Mouse (Mus musculus): Measurements from ENCODE around the gene Mycl.

Mycl gene

DNA sequence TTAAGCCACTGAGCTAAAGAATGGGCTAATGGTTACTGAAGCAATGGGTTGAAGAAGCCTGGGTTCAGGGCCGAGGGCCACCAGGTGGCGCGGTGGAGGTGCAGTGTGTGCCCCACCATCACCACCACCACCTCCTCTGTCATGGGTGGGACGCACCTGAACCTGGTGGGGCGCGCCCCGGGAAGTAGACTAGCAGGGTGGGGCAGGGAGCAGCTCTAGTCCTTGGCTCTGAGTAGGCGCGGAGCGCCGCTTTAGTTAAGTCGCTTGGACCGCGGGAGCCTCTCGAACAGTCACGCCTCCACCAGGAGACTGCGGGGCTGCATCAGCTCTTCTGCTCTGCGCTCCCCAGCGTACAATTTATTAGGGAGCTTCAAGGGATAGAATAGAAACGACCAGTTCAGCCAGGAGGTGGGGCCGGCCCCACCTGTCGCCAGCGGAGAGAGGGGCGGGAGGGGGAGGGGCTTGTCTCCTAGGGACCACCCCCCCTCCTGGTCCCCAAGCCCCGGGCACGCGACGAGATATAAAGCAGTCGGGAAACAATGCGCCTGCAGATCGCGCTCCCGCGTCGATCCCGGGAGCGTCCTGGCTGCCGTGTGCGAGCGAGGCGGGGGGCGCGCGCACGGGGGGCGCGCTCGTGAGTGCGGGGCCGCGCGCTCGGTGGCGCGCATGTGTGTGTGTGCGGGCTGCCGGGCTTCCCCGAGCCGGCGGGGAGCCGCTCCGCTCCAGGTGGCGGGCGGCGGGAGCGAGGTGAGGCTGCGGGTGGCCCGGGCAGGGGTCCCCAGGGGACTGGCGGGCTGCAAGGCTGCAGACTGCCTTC, at the start of gene Mycl:
TSS of gene Mycl (plus strand) at position 249 of the 817 bp plus-strand sequence.
- DNase-seq (ENCODE audit: low spot score in 2 of 2): peak; percentile 77 to 91

- DNase-seq (ENCODE audit: low spot score in 2 of 2): no peak
Measured at GRCm38 (mm10) chr4:122947223-122947622, 48.2 kb upstream of the Mycl start.

DNA sequence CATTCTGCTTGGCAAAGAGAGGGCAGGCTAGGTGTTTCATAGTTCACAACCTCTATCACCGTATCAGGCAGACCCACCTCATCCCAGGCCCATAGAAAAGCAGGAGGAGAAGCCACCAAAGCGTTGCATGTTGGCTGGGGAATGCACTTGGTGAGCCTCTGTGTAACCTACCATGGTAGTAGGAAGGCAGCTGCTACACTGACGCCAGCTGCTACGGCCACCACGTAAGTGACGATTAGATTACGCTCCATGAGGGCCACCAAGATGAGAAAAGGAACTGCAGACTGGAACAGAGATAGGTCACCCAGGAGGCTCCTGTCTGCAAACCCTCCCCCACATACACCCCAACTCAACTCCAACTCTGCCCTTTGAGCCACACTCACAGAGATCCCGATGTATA, 46.4 kb upstream of the Mycl start:
- DNase-seq (ENCODE audit: low spot score in 2 of 2): no peak

- DNase-seq (ENCODE audit: low spot score in 2 of 2): no peak
Measured at GRCm38 (mm10) chr4:122954680-122955411, 40.6 kb upstream of the Mycl start.

DNA sequence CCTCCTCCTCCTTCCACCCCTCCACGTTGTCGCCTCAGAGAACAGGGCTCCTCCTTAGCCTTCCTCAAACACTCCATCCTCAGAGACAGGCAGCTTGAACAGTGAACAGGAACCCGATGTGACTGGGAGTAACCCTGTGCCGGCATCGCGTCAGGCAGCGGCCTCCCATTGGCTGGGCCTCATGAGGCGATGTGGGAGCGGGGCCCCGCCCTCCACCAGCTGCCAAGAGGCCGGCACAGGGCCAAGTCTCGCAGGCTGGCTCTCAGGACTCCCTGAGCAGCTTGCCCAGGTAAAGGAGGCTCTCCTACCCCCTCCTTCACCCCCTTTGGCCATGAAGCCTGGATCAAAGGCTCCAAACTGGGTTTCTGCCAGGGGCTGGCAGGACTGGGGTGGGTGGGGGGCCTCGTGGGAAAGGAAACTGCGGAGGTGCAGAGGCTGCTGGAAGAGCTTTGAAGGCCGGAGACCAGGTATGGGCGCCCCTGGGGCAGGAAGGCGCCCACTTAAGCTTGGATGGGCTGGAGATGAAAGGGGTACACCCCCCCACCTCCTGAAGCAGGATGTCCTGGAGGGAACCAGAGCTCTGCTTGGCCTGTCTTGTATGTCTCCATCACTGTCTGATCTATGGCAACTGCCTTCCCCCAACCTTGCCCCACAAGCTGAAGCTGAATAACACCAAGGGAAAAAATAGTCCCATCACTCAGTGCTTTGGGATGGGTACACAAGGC, 39.9 kb upstream of the Mycl start:
- peak; percentile 84 to 86 for DNase-seq (ENCODE audit: low spot score in 2 of 2)

- no peak for DNase-seq (ENCODE audit: low spot score in 2 of 2)
Measured at GRCm38 (mm10) chr4:122956301-122956700, 39.2 kb upstream of the Mycl start.

DNA sequence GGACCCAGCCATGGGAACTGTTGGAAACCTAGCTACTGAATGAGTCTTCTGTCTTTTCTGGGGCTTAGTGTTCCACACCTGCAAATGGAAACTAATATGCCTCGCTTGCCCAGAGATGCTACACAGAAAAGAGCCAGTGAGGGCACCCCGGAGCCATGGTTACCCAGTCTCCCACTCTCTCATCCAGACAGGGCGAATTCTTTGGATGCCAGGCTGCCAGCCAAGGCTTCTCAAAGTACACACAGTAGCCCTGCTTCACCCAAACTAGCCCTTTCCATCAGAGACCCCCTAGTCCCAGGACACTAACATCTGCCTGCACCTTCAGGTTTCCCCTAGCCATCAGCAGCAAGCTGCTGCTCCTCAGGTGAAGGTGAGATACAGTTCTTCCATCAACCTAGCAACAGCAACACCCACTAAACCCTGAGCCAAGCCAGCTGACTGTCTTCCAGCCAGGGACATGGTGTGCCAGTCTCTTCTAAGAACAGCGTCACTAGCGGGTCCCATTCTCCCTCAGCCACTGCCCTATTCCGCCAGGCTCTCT, 36.9 kb upstream of the Mycl start:
- DNase-seq (ENCODE audit: low spot score in 2 of 2): no peak

DNA sequence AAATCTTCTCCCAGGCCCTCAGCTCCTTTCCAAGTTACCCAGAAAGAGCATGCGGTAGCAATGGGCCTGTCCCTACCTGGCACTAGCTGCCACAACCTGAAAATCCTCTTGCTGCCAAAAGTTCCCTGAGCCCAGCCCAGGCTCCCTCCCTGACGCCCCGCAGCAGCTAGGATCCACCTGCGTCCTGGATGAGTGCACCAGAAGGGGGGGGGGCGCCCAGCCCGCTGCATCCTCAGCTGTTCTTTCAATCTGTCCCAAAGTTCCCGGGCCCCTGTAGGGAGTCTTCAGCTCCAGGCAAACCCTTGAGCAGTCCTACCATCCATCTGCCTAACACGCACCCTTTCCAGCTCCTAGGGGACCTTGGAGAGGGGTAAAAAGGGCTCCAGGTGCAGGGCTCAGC, 35.6 kb upstream of the Mycl start:
- no peak for DNase-seq (ENCODE audit: low spot score in 2 of 2)

DNA sequence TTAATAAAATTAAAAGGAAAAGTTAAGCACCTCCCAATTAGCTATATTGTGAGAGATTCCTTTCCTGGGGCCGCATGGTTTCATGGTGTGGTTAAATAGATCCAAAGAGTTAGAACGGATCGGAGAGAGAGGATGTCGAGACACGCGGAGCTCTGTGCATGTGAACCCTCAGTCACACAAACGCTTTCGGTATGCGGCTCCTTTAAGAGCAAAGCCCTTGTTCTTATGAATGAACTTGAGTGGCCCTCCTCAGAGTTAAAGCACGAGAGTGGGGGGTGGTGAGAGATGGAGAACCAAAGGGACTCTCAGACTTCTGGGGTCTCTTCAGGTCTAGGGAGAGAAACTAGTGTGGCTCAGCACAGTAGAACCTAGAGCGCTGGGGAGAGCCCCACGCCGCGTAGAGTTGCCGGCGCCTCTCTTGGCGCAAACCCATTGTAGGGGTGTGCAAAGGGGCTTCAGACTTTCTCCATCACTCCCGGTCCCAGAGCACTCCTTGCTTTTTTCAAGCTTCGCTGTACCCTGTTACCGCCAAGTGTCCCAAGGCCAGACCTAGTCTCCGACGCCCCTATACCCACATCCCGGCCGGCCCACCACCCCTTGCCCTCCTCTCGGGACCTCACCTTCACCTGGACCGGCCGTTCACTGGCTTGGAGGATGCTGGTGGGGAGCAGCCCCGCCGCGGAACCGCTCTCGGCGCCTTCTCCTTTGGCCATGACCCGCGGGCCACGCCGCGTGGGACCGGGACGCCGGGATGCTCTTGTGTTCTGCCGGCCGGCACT, 34.9 kb upstream of the Mycl start:
- DNase-seq (ENCODE audit: low spot score in 2 of 2): peak in 1 of 2 experiments; percentile 23

GRCm38 (mm10) chr4:122961100-122961567, 34.3 kb upstream of the Mycl start, which contains the start of gene Mfsd2a:
Gene Mfsd2a (minus strand): TSS chr4:122961188.
- DNase-seq (ENCODE audit: low spot score in 2 of 2): peak; percentile 39 to 44

DNA sequence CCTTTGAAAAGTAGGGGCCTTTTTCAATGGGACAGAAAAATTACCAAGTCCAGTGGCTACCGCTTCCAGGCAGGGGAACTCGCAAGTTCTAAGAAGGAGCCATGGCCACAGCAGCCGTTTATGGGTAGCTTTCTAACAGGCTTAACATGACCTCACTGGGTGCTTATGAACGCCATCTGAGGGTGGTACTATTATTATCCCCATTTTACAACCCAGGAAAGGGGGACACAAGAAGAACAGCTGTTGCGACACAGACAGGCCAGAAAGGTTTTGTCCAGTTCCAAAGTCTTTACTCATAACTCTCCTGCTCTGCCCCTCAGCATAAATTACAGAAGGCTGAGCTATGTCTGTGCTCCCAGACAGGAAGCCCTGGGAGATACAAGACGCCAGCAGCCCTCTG, 33.9 kb upstream of the Mycl start:
- no peak for DNase-seq (ENCODE audit: low spot score in 2 of 2)

- no peak for DNase-seq (ENCODE audit: low spot score in 2 of 2)
Measured at GRCm38 (mm10) chr4:122962751-122963150, 32.7 kb upstream of the Mycl start.

DNA sequence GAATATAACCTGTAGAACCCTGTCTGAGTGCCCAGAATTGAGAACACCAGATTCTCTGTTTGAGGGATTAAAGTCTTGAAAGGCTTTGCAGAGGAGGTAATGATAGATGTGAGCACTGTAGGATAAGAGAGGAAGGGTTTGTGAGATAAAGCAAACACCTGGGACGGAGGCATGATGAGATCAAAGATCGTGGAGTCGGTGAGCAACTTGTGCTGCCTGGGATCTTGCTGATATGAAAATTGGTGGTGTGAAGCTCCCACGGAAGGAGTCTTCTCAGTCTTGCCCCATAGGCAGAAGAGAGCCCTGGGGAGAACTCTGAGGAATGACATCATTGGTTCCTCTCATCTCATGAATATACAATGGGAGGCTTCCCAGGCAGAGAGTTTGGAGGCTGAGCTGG, 27.3 kb upstream of the Mycl start:
- peak; percentile 23 to 26 for DNase-seq (ENCODE audit: low spot score in 2 of 2)

GRCm38 (mm10) chr4:122971191-122971590, 24.3 kb upstream of the Mycl start:
- no peak for DNase-seq (ENCODE audit: low spot score in 2 of 2)

- no peak for DNase-seq (ENCODE audit: low spot score in 2 of 2)
Measured at GRCm38 (mm10) chr4:122971646-122972045, 23.8 kb upstream of the Mycl start.

DNA sequence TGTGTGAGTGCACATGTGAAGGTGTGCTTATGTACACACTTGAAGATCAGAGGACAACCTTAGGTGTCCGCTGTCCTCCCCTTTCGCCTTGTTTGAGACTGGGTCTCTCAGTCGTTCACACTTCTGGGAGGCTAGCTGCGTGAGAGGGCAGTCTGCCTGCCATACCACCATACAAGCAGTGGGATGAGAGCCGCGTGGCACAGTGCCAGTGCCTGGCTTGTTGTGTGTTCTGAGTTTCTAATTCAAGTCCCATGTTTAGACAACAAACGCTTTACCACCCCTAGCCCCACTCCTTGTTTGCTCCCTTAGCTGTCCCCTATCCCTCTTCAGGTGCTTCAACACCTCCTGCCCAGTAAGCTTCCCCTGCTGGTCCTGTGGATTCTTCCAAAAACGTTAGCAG, 23.4 kb upstream of the Mycl start:
- no peak for DNase-seq (ENCODE audit: low spot score in 2 of 2)

- DNase-seq (ENCODE audit: low spot score in 2 of 2): no peak
Measured at GRCm38 (mm10) chr4:122974976-122975520, 20.4 kb upstream of the Mycl start.

DNA sequence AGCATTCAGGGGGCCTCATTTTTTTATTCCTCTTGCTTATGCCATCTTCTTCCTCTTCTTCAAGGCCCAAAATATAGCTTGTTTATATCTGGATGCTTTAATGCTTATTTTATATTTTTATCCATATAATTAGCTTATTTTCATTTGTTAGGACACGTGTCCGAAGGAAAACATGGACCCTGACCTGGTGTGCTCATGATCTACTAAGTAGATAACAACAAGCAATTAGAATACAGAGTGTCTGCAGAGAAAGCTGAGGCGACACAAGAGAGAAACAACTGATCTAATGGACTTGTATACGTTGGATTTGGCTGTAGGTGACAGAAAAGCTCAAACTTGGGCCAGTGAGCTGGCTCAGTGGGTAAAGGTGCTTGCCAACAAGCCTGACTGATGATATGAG, 18.6 kb upstream of the Mycl start:
- no peak for DNase-seq (ENCODE audit: low spot score in 2 of 2)

DNA sequence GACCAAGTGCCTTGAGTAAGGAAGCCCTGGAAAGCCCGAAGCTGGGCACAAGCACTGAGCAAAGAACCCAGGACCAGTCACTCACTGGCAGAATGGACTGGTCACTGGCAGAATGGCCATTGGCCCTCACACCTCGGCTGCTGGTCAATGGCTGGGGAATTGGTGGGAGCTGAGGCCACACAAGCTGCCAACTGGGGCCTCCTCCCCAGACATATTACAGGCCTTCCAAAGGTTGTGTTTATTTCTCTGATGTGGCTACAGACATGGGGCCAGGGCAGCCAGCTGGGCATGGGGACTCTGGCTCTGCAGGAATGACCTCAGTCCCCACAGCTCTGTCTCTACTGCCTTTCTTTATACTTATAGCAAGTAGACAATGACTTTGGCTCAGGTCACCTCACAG, 16.6 kb upstream of the Mycl start:
- no peak for DNase-seq (ENCODE audit: low spot score in 2 of 2)

- no peak for DNase-seq (ENCODE audit: low spot score in 2 of 2)
Measured at GRCm38 (mm10) chr4:122979826-122980225, 15.6 kb upstream of the Mycl start.

GRCm38 (mm10) chr4:122980684-122981083, 14.8 kb upstream of the Mycl start:
- DNase-seq (ENCODE audit: low spot score in 2 of 2): no peak

Measured in thymus, postnatal 10 days (tissue).